ENCODE assay signal across 21 mouse cellular contexts in genomic region chr7:65916566-65916965, GRCm38 (mm10). TPM values are rescaled to one million over a fixed set of nuclear protein-coding genes. Genes with fewer than 3 reads are reported as not detected.
"Had no signal": no experiment of that assay in that cellular context is flagged by ENCODE, and none has a peak within 500 bp of the region (broad histone marks: within the 10 kb centered on the region; RNA-seq: fewer than 3 reads in every experiment).

No protein-coding gene starts in this region.

- DNase-seq: kidney, adult 8-10 months; kidney, postnatal 10 days; kidney, postnatal 36 days; layer of hippocampus, postnatal 36 days; liver, embryonic 13.5 days; lung, adult 2 months; lung, postnatal 14 days; lung, postnatal 4 days; retina, postnatal 1 day; right cerebral cortex, postnatal 25 days; thymus, adult 18-20 months; thymus, postnatal 36 days had no signal

- H3K27me3 ChIP-seq: kidney, embryonic 15.5 days; liver, embryonic 13.5 days; midbrain, embryonic 12.5 days; neural tube, embryonic 13.5 days had no signal

- ATAC-seq: midbrain, embryonic 16.5 days had no signal

- H3K4me3 ChIP-seq: kidney, embryonic 15.5 days; left cerebral cortex, adult 2 months; liver, embryonic 13.5 days; midbrain, embryonic 12.5 days; myocyte; neural tube, embryonic 13.5 days had no signal

- H3K36me3 ChIP-seq: kidney, embryonic 15.5 days; liver, embryonic 13.5 days; midbrain, embryonic 12.5 days; neural tube, embryonic 13.5 days had no signal

- H3K27ac ChIP-seq: kidney, embryonic 15.5 days; left cerebral cortex, adult 2 months; liver, embryonic 13.5 days; midbrain, embryonic 12.5 days; neural tube, embryonic 13.5 days had no signal

- H3K4me1 ChIP-seq: neural tube, embryonic 13.5 days had no signal

- H3K9ac ChIP-seq: kidney, embryonic 15.5 days; liver, embryonic 13.5 days; midbrain, embryonic 12.5 days; neural tube, embryonic 13.5 days had no signal

- H3K9me3 ChIP-seq: kidney, embryonic 15.5 days; liver, embryonic 13.5 days; midbrain, embryonic 12.5 days; neural tube, embryonic 13.5 days had no signal

- H3K4me2 ChIP-seq: kidney, embryonic 15.5 days; liver, embryonic 13.5 days; midbrain, embryonic 12.5 days; neural tube, embryonic 13.5 days had no signal

RNA-seq across cellular contexts. Expression of gene Pcsk6, which starts 55.0 kb away (rescaled TPM):
- total RNA-seq: megakaryocyte progenitor cell, adult 5-6 weeks; monocyte, adult 5-6 weeks; neutrophil, adult 5-6 weeks had no signal
